In the genomic region with DNA sequence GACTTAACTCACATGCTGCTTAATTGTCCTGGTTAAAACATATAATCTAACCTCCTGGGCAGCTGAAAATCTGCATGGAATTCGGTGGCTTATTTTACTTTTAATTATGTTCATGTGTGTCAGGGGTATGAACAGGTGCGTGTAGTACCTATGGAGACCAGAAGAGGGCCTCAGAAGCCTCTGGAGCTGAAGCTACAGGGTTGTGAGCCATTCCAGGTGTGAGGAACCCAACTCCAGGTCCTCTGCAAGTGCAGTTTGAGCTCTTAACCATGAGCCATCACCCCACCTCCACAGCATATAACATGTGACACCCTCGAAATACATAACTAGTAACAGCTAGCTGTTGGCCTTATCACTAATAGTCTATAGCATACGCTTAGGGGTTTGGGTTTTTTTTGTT, we compare ENCODE assay signal across 8 mouse cellular contexts. TPM values are rescaled to one million over a fixed set of nuclear protein-coding genes. Genes with fewer than 3 reads are reported as not detected.
A peak's percentile ranks its signal among the peaks of the same experiment; 100 is the strongest.
DNase-seq lines count a peak whose midpoint lies in the region; ATAC-seq and TF ChIP-seq lines count a peak whose summit lies in the region.

No protein-coding gene starts in this region.

- no peak overlapping the region for H3K4me2 ChIP-seq in midbrain, embryonic 14.5 days (ENCODE audit: low read length)
- no peak overlapping the region for H3K4me2 ChIP-seq in midbrain, embryonic 15.5 days
- no peak overlapping the region for H3K4me2 ChIP-seq in liver, postnatal 0 days (ENCODE audit: low read depth, low read length)

- peak; percentile 18 to 33 for DNase-seq in cerebellum, postnatal 36 days
- DNase-seq in cerebellum, adult 11-12 months, result no peak
- peak; percentile 40 for DNase-seq in midbrain, embryonic 14.5 days
- peak; percentile 58 for DNase-seq in c-Kit-negative CD71-positive TER-119-positive erythroid progenitor cells, embryonic 14.5 days (ENCODE audit: low read depth, low spot score)
- DNase-seq in liver, postnatal 0 days, result peak; percentile 59
- DNase-seq in right cerebral cortex, postnatal 36 days (ENCODE audit: low spot score in 2 of 2), result no peak
- no peak for DNase-seq in left cerebral cortex, adult 8-10 months (ENCODE audit: low spot score in 2 of 2)

- H3K27me3 ChIP-seq in midbrain, embryonic 14.5 days (ENCODE audit: control insufficient read depth, insufficient read depth, low read length), result 0 out of 2 replicates have a peak, but pooled peaks cover 3% of the 10 kb centered on the region
- H3K27me3 ChIP-seq in midbrain, embryonic 15.5 days (replicated peaks), result no peaks in the 10 kb centered on the region
- H3K27me3 ChIP-seq in liver, postnatal 0 days (ENCODE audit: insufficient read depth, low read length), result no peaks in the 10 kb centered on the region

- ATAC-seq in midbrain, embryonic 14.5 days (ENCODE audit: low FRiP score, low TSS enrichment), result no peak
- no peak for ATAC-seq in midbrain, embryonic 15.5 days (replicated peaks)
- ATAC-seq in liver, postnatal 0 days, result no peak

- peak; percentile 73 for TF ChIP-seq CTCF in liver, postnatal 0 days (IDR thresholded peaks at IDR 0.05; ENCODE audit: low read depth)

- H3K36me3 ChIP-seq in midbrain, embryonic 14.5 days (ENCODE audit: control insufficient read depth, insufficient read depth, low read length), result peaks cover 7% of the 10 kb centered on the region
- peaks cover 6% of the 10 kb centered on the region; the same call in 1 of the 2 replicates for H3K36me3 ChIP-seq in midbrain, embryonic 15.5 days (replicated peaks)
- peaks cover 44% of the 10 kb centered on the region for H3K36me3 ChIP-seq in liver, postnatal 0 days (replicated peaks; ENCODE audit: insufficient read depth, low read length)

- no peaks in the 10 kb centered on the region for H3K9me3 ChIP-seq in midbrain, embryonic 14.5 days (ENCODE audit: control insufficient read depth, low read length)
- H3K9me3 ChIP-seq in midbrain, embryonic 15.5 days, result no peaks in the 10 kb centered on the region
- no peaks in the 10 kb centered on the region for H3K9me3 ChIP-seq in liver, postnatal 0 days (ENCODE audit: low read length)

- H3K9ac ChIP-seq in midbrain, embryonic 14.5 days (replicated peaks; ENCODE audit: low read length), result no peak overlapping the region
- H3K9ac ChIP-seq in midbrain, embryonic 15.5 days, result no peak overlapping the region
- no peak overlapping the region for H3K9ac ChIP-seq in liver, postnatal 0 days (replicated peaks)

- H3K4me3 ChIP-seq in midbrain, embryonic 14.5 days (replicated peaks; ENCODE audit: low read depth, low read length), result no peak overlapping the region
- no peak overlapping the region for H3K4me3 ChIP-seq in midbrain, embryonic 15.5 days
- no peak overlapping the region for H3K4me3 ChIP-seq in liver, postnatal 0 days (ENCODE audit: low read depth, low read length)

- H3K4me1 ChIP-seq in midbrain, embryonic 14.5 days (ENCODE audit: control insufficient read depth, insufficient read depth, low read length), result 0 out of 2 replicates have a peak, but pooled peaks cover 8% of the 10 kb centered on the region
- no peaks in the 10 kb centered on the region for H3K4me1 ChIP-seq in midbrain, embryonic 15.5 days
- H3K4me1 ChIP-seq in liver, postnatal 0 days (ENCODE audit: insufficient read depth), result no peaks in the 10 kb centered on the region

- no peak for TF ChIP-seq EP300 in liver, postnatal 0 days (IDR thresholded peaks at IDR 0.05; ENCODE audit: low read depth)

- 71% methylated on average over 4 of the region's 4 CpGs for WGBS in midbrain, embryonic 14.5 days
- 68% methylated on average over 4 of the region's 4 CpGs for WGBS in midbrain, embryonic 15.5 days
- 64% methylated on average over 4 of the region's 4 CpGs for WGBS in liver, postnatal 0 days (ENCODE audit: insufficient replicate concordance)

- no peak overlapping the region for H3K27ac ChIP-seq in midbrain, embryonic 14.5 days (replicated peaks; ENCODE audit: low read depth, low read length)
- no peak overlapping the region for H3K27ac ChIP-seq in midbrain, embryonic 15.5 days
- no peak overlapping the region for H3K27ac ChIP-seq in liver, postnatal 0 days (ENCODE audit: low read depth)

RNA-seq across cellular contexts. Expression of gene Lgmn, which starts 47.6 kb away (rescaled TPM):
- polyA plus RNA-seq in midbrain, embryonic 14.5 days (2014; fragmentation: Nextera tagmentation; extraction: Ambion mirVana), result 77.5 and 81.5 TPM in 2 replicates
- 87.7 and 89.9 TPM in 2 replicates for polyA plus RNA-seq in midbrain, embryonic 15.5 days (2015; fragmentation: Nextera tagmentation; extraction: Ambion mirVana)
- 140 and 142 TPM in 2 replicates for polyA plus RNA-seq in liver, postnatal 0 days (2015; fragmentation: Nextera tagmentation; extraction: Ambion mirVana)
- 100 to 1,000 TPM; 107 to 158 (median 125) TPM for total RNA-seq in left cerebral cortex, adult 8-10 months (2022)

Comparison
In these comparisons a context has a peak if more than half of its experiments do, and no peak if none do; other contexts are left out.
1. DNase-seq: peak in cerebellum, postnatal 36 days (2 of 2), midbrain, embryonic 14.5 days (single experiment), c-Kit-negative CD71-positive TER-119-positive erythroid progenitor cells, embryonic 14.5 days (single experiment) and liver, postnatal 0 days (single experiment); none in cerebellum, adult 11-12 months (single experiment), right cerebral cortex, postnatal 36 days (0 of 2) and left cerebral cortex, adult 8-10 months (0 of 2).